ENCODE assay signal across 31 mouse cellular contexts in genomic region chr13:9421949-9422348, GRCm38 (mm10).
"Had no signal": no experiment of that assay in that cellular context is flagged by ENCODE, and none has a peak within 500 bp of the region (broad histone marks: within the 10 kb centered on the region; RNA-seq: fewer than 3 reads in every experiment).

No protein-coding gene starts in this region.

- H3K27ac ChIP-seq: limb, embryonic 10.5 days; limb, embryonic 12.5 days; limb, embryonic 13.5 days; limb, embryonic 15.5 days; liver, embryonic 12.5 days; liver, embryonic 13.5 days; liver, embryonic 14.5 days; liver, embryonic 15.5 days; lung, embryonic 15.5 days; macrophage; midbrain, embryonic 10.5 days; midbrain, embryonic 12.5 days; midbrain, embryonic 13.5 days; midbrain, embryonic 15.5 days; neural tube, embryonic 12.5 days had no signal

- H3K9ac ChIP-seq: limb, embryonic 12.5 days; limb, embryonic 13.5 days; limb, embryonic 15.5 days; liver, embryonic 12.5 days; liver, embryonic 13.5 days; liver, embryonic 14.5 days; liver, embryonic 15.5 days; lung, embryonic 14.5 days; lung, embryonic 15.5 days; midbrain, embryonic 12.5 days; midbrain, embryonic 13.5 days; midbrain, embryonic 15.5 days; neural tube, embryonic 12.5 days had no signal

- H3K4me2 ChIP-seq: limb, embryonic 12.5 days; limb, embryonic 13.5 days; limb, embryonic 15.5 days; liver, embryonic 11.5 days; liver, embryonic 12.5 days; liver, embryonic 13.5 days; liver, embryonic 15.5 days; lung, embryonic 14.5 days; lung, embryonic 15.5 days; midbrain, embryonic 11.5 days; midbrain, embryonic 12.5 days; midbrain, embryonic 13.5 days; midbrain, embryonic 15.5 days; neural tube, embryonic 12.5 days had no signal

- ATAC-seq: liver, embryonic 12.5 days; lung, postnatal 0 days; midbrain, embryonic 13.5 days; midbrain, embryonic 15.5 days; midbrain, embryonic 16.5 days had no signal

- DNase-seq: left cerebral cortex, postnatal 4 days; liver; liver, embryonic 13.5 days; lung, adult 18-20 months; lung, adult 2 months; lung, postnatal 10 days; lung, postnatal 14 days; lung, postnatal 36 days; lung, postnatal 4 days; midbrain, embryonic 14.5 days had no signal

- H3K4me1 ChIP-seq: limb, embryonic 10.5 days; limb, embryonic 12.5 days; limb, embryonic 13.5 days; limb, embryonic 15.5 days; midbrain, embryonic 10.5 days; midbrain, embryonic 12.5 days; midbrain, embryonic 13.5 days; midbrain, embryonic 15.5 days; neural tube, embryonic 12.5 days had no signal

- H3K4me3 ChIP-seq: limb, embryonic 10.5 days; limb, embryonic 12.5 days; limb, embryonic 13.5 days; limb, embryonic 15.5 days; liver, embryonic 12.5 days; liver, embryonic 13.5 days; liver, embryonic 15.5 days; lung, embryonic 15.5 days; megakaryocyte, embryonic 14.5 days; midbrain, embryonic 10.5 days; midbrain, embryonic 12.5 days; midbrain, embryonic 13.5 days; midbrain, embryonic 15.5 days; myocyte; neural tube, embryonic 12.5 days had no signal

- H3K9me3 ChIP-seq: limb, embryonic 10.5 days; limb, embryonic 12.5 days; limb, embryonic 13.5 days; limb, embryonic 15.5 days; liver, embryonic 12.5 days; liver, embryonic 13.5 days; liver, embryonic 15.5 days; lung, embryonic 15.5 days; megakaryocyte, embryonic 14.5 days; midbrain, embryonic 10.5 days; midbrain, embryonic 12.5 days; midbrain, embryonic 13.5 days; midbrain, embryonic 15.5 days; neural tube, embryonic 12.5 days had no signal

- H3K36me3 ChIP-seq: limb, embryonic 10.5 days; limb, embryonic 12.5 days; limb, embryonic 13.5 days; limb, embryonic 15.5 days; liver, embryonic 12.5 days; liver, embryonic 13.5 days; liver, embryonic 15.5 days; lung, embryonic 15.5 days; midbrain, embryonic 10.5 days; midbrain, embryonic 12.5 days; midbrain, embryonic 13.5 days; midbrain, embryonic 15.5 days; neural tube, embryonic 12.5 days had no signal

- H3K27me3 ChIP-seq: limb, embryonic 12.5 days; limb, embryonic 13.5 days; limb, embryonic 15.5 days; liver, embryonic 12.5 days; liver, embryonic 13.5 days; liver, embryonic 15.5 days; lung, embryonic 15.5 days; megakaryocyte, embryonic 14.5 days; midbrain, embryonic 12.5 days; midbrain, embryonic 13.5 days; midbrain, embryonic 15.5 days; neural tube, embryonic 12.5 days had no signal
